In genomic region chr11:80877131-80877651, GRCm38 (mm10) we compare ENCODE assay signal across 9 mouse cellular contexts. TPM values are rescaled to one million over a fixed set of nuclear protein-coding genes. Genes with fewer than 3 reads are reported as not detected.
DNase-seq lines count a peak whose midpoint lies in the region; ATAC-seq and TF ChIP-seq lines count a peak whose summit lies in the region.
"Had no signal": no experiment of that assay in that cellular context is flagged by ENCODE, and none has a peak within 500 bp of the region (broad histone marks: within the 10 kb centered on the region; RNA-seq: fewer than 3 reads in every experiment).

No protein-coding gene starts in this region.

- no peak for DNase-seq in embryonic facial prominence, embryonic 10.5 days (ENCODE audit: low spot score)
- peak; percentile 25 to 62 for DNase-seq in adrenal gland, postnatal 4 days (ENCODE audit: low spot score in 2 of 2)
- DNase-seq in gastrocnemius, adult 2 months, result peak; percentile 51
- DNase-seq in kidney, adult 8-10 months, result peak; percentile 60 to 87
- peak; percentile 26 for DNase-seq in right cerebral cortex, postnatal 14 days
- DNase-seq in liver, embryonic 11.5 days (ENCODE audit: low spot score), result no peak

- intact Hi-C loops in gastrocnemius, adult 2 months (cut with DNase I), result no loop called here

- H3K9ac ChIP-seq in embryonic facial prominence, embryonic 13.5 days, result no peak overlapping the region
- no peak overlapping the region for H3K9ac ChIP-seq in limb, embryonic 13.5 days
- no peak overlapping the region for H3K9ac ChIP-seq in liver, embryonic 11.5 days (ENCODE audit: low read depth, low read length)
- H3K9ac ChIP-seq: liver, embryonic 14.5 days had no signal

- no peak overlapping the region for H3K4me3 ChIP-seq in embryonic facial prominence, embryonic 13.5 days
- H3K4me3 ChIP-seq in embryonic facial prominence, embryonic 10.5 days, result no peak overlapping the region
- no peak overlapping the region for H3K4me3 ChIP-seq in gastrocnemius, adult 2 months
- H3K4me3 ChIP-seq in limb, embryonic 13.5 days, result no peak overlapping the region
- H3K4me3 ChIP-seq in liver, embryonic 11.5 days (ENCODE audit: low read depth, low read length), result no peak overlapping the region

- H3K4me2 ChIP-seq in embryonic facial prominence, embryonic 13.5 days, result no peak overlapping the region
- H3K4me2 ChIP-seq in limb, embryonic 13.5 days (replicated peaks), result 0 out of 2 replicates have a peak overlapping the region, but pooled peaks have one; percentile 14
- no peak overlapping the region for H3K4me2 ChIP-seq in liver, embryonic 11.5 days

- whole genome bisulfite sequencing in embryonic facial prominence, embryonic 13.5 days, result 52% methylated on average over 11 of the region's 11 CpGs
- 64% methylated on average over 11 of the region's 11 CpGs for WGBS in embryonic facial prominence, embryonic 10.5 days
- WGBS in limb, embryonic 13.5 days, result 45% methylated on average over 11 of the region's 11 CpGs
- 74% methylated on average over 11 of the region's 11 CpGs for WGBS in liver, embryonic 11.5 days

- peaks cover 6% of the 10 kb centered on the region for H3K4me1 ChIP-seq in embryonic facial prominence, embryonic 13.5 days
- H3K4me1 ChIP-seq in embryonic facial prominence, embryonic 10.5 days, result peaks cover 5% of the 10 kb centered on the region
- peaks cover 8% of the 10 kb centered on the region for H3K4me1 ChIP-seq in limb, embryonic 13.5 days
- H3K4me1 ChIP-seq in liver, embryonic 11.5 days (replicated peaks; ENCODE audit: control insufficient read depth, insufficient read depth, low read length), result peaks cover 1% of the 10 kb centered on the region; the same call in 1 of the 2 replicates

- H3K36me3 ChIP-seq in embryonic facial prominence, embryonic 13.5 days, result no peaks in the 10 kb centered on the region
- H3K36me3 ChIP-seq in embryonic facial prominence, embryonic 10.5 days (replicated peaks), result no peaks in the 10 kb centered on the region
- no peaks in the 10 kb centered on the region for H3K36me3 ChIP-seq in limb, embryonic 13.5 days
- H3K36me3 ChIP-seq in liver, embryonic 11.5 days (ENCODE audit: control insufficient read depth, insufficient read depth, low read length), result no peaks in the 10 kb centered on the region

- H3K9me3 ChIP-seq in embryonic facial prominence, embryonic 13.5 days, result no peaks in the 10 kb centered on the region
- no peaks in the 10 kb centered on the region for H3K9me3 ChIP-seq in embryonic facial prominence, embryonic 10.5 days
- H3K9me3 ChIP-seq in limb, embryonic 13.5 days, result no peaks in the 10 kb centered on the region
- no peaks in the 10 kb centered on the region for H3K9me3 ChIP-seq in liver, embryonic 11.5 days (ENCODE audit: control insufficient read depth, low read length)

- no peaks in the 10 kb centered on the region for H3K27me3 ChIP-seq in embryonic facial prominence, embryonic 13.5 days
- no peaks in the 10 kb centered on the region for H3K27me3 ChIP-seq in embryonic facial prominence, embryonic 10.5 days (replicated peaks; ENCODE audit: low read depth, poor library complexity, severe bottlenecking)
- H3K27me3 ChIP-seq in limb, embryonic 13.5 days, result no peaks in the 10 kb centered on the region
- H3K27me3 ChIP-seq in liver, embryonic 11.5 days (replicated peaks; ENCODE audit: control insufficient read depth, insufficient read depth, low read length), result no peaks in the 10 kb centered on the region; the same call in 1 of the 2 replicates

- peak overlapping the region; percentile 68 for H3K27ac ChIP-seq in embryonic facial prominence, embryonic 13.5 days
- H3K27ac ChIP-seq in embryonic facial prominence, embryonic 10.5 days (replicated peaks), result no peak overlapping the region
- H3K27ac ChIP-seq in gastrocnemius, adult 2 months, result peak overlapping the region; percentile 50
- H3K27ac ChIP-seq in limb, embryonic 13.5 days, result peak overlapping the region; percentile 22; the same call in 1 of the 2 replicates
- no peak overlapping the region for H3K27ac ChIP-seq in liver, embryonic 11.5 days (ENCODE audit: low read depth, low read length)
- H3K27ac ChIP-seq: liver, embryonic 14.5 days had no signal

- no peak for ATAC-seq in embryonic facial prominence, embryonic 13.5 days (ENCODE audit: insufficient number of reproducible peaks, insufficient read depth, low FRiP score, low TSS enrichment, low read depth)
- no peak for ATAC-seq in limb, embryonic 13.5 days (ENCODE audit: low FRiP score, low read depth)
- no peak for ATAC-seq in liver, embryonic 11.5 days (replicated peaks; ENCODE audit: low FRiP score)

- TF ChIP-seq CTCF in gastrocnemius, adult 2 months (IDR thresholded peaks at IDR 0.05), result no peak

RNA-seq across cellular contexts. Expression of gene Spaca3, which starts 19.0 kb away (rescaled TPM):
- polyA plus RNA-seq in embryonic facial prominence, embryonic 13.5 days (2015; fragmentation: Nextera tagmentation; extraction: Ambion mirVana), result not detected in 2 replicates
- not detected in 2 replicates for polyA plus RNA-seq in embryonic facial prominence, embryonic 10.5 days (2016; fragmentation: Nextera tagmentation; extraction: Ambion mirVana)
- not detected for total RNA-seq in adrenal gland, postnatal 4 days (2021)
- total RNA-seq in gastrocnemius, adult 2 months (2021), result not detected
- polyA plus RNA-seq in limb, embryonic 13.5 days (2015; fragmentation: Nextera tagmentation; extraction: Ambion mirVana), result not detected in 2 replicates
- polyA plus RNA-seq in liver, embryonic 11.5 days (2014; fragmentation: Nextera tagmentation; extraction: Ambion mirVana), result not detected in 2 replicates

Comparison
In these comparisons a context has a peak if more than half of its experiments do, and no peak if none do; other contexts are left out.
1. H3K27ac ChIP-seq: peak in embryonic facial prominence, embryonic 13.5 days (single experiment), gastrocnemius, adult 2 months (single experiment) and limb, embryonic 13.5 days (single experiment); none in embryonic facial prominence, embryonic 10.5 days (single experiment) and liver, embryonic 11.5 days (single experiment).
2. DNase-seq: peak in adrenal gland, postnatal 4 days (2 of 2), gastrocnemius, adult 2 months (single experiment), kidney, adult 8-10 months (2 of 2) and right cerebral cortex, postnatal 14 days (single experiment); none in embryonic facial prominence, embryonic 10.5 days (single experiment) and liver, embryonic 11.5 days (single experiment).